Mouse (Mus musculus) stomach, embryonic 15.5 days (tissue): ENCODE data around the gene Pidd1. TPM values are rescaled to one million over a fixed set of nuclear protein-coding genes. Genes with fewer than 3 reads are reported as not detected.

ENCODE experiments used
- ATAC-seq: fragments of 200-750 bp; cut with Nextera tagmentation; 2 replicates; pipeline ENCODE4 v1.8.0; 2017; ENCODE audit warnings: low read depth, moderate number of reproducible peaks, moderate TSS enrichment; ENCODE audit not compliant: insufficient read depth, low FRiP score
- H3K27ac ChIP-seq: fragments of 300-500 bp; sonication (generic); 2 replicates; pipeline ENCODE4 v1.5.1; 2015; ENCODE audit warnings: mild to moderate bottlenecking, inconsistent platforms
- H3K27me3 ChIP-seq: fragments of 300-500 bp; sonication (generic); replicated peaks from 2 replicates; pipeline ENCODE4 v1.6.1; 2015; ENCODE audit warnings: inconsistent platforms
- H3K36me3 ChIP-seq: fragments of 300-500 bp; sonication (generic); 2 replicates; pipeline ENCODE4 v1.6.1; 2015; ENCODE audit warnings: inconsistent platforms
- H3K4me1 ChIP-seq: fragments of 300-500 bp; sonication (generic); 2 replicates; pipeline ENCODE4 v1.6.1; 2015; ENCODE audit warnings: inconsistent platforms
- H3K4me2 ChIP-seq: fragments of 300-500 bp; sonication (generic); 2 replicates; pipeline ENCODE4 v1.6.1; 2015; ENCODE audit warnings: mild to moderate bottlenecking, inconsistent platforms
- H3K4me3 ChIP-seq: fragments of 300-500 bp; sonication (generic); replicated peaks from 2 replicates; pipeline ENCODE4 v1.5.1; 2015; ENCODE audit warnings: inconsistent platforms
- H3K9ac ChIP-seq: fragments of 300-500 bp; sonication (generic); 2 replicates; pipeline ENCODE4 v1.6.1; 2015; ENCODE audit warnings: inconsistent platforms
- H3K9me3 ChIP-seq: fragments of 300-500 bp; sonication (generic); 2 replicates; pipeline ENCODE4 v1.6.1; 2016; ENCODE audit warnings: inconsistent platforms
- WGBS: fragments of 180-500 bp; shearing (Covaris S2); methylation state at CpG from one replicate; pipeline ENCODE4 v1.1.7; 2015; 5-methylcytosine and 5-hydroxymethylcytosine counted together
- polyA plus RNA-seq: library from polyadenylated mRNA; unstranded; fragments of >200 nt; fragmentation: Nextera tagmentation; extraction: Ambion mirVana; gene quantifications from 2 replicates; pipeline ENCODE4 v1.2.1, GENCODE M21; 2015

Pidd1 gene
- polyA plus RNA-seq, 1 experiment from 2014 or later, result 8.5 TPM

GRCm38 (mm10) chr7:141439140-141439679 lies 4.6 kb downstream of the Pidd1 start:
- H3K9ac ChIP-seq, result no peak overlapping the region
- no peak overlapping the region for H3K4me2 ChIP-seq
- 93% methylated on average over 10 of the region's 10 CpGs for WGBS
- H3K27me3 ChIP-seq, result no peaks in the 10 kb centered on the region
- no peak overlapping the region for H3K4me3 ChIP-seq
- H3K4me1 ChIP-seq, result peaks cover 59% of the 10 kb centered on the region
- H3K27ac ChIP-seq, result no peak overlapping the region
- H3K9me3 ChIP-seq, result no peaks in the 10 kb centered on the region
- peaks cover 18% of the 10 kb centered on the region for H3K36me3 ChIP-seq
- no peak for ATAC-seq

GRCm38 (mm10) chr7:141438201-141438968 lies 5.4 kb downstream of the Pidd1 start:
- H3K27ac ChIP-seq, result no peak overlapping the region
- H3K4me2 ChIP-seq, result no peak overlapping the region
- H3K4me1 ChIP-seq, result peaks cover 63% of the 10 kb centered on the region
- H3K36me3 ChIP-seq, result peaks cover 18% of the 10 kb centered on the region
- ATAC-seq, result no peak
- H3K9ac ChIP-seq, result no peak overlapping the region
- H3K27me3 ChIP-seq, result no peaks in the 10 kb centered on the region
- 90% methylated on average over 12 of the region's 12 CpGs for WGBS
- no peak overlapping the region for H3K4me3 ChIP-seq
- H3K9me3 ChIP-seq, result no peaks in the 10 kb centered on the region

GRCm38 (mm10) chr7:141437178-141438120 lies 6.4 kb downstream of the Pidd1 start, which contains the start of gene Slc25a22:
TSS of gene Slc25a22 (minus strand) at chr7:141437892.
- Histone ChIP-seq H3K27me3 (no peaks in the 10 kb centered on the region), H3K4me3 (peak within 1 kb of the TSS; percentile 64), H3K9me3 (no peaks in the 10 kb centered on the region), H3K4me2 (peak within 1 kb of the TSS; percentile 86), H3K27ac (peak within 1 kb of the TSS; percentile 3; the same call in 1 of the 2 replicates), H3K4me1 (peaks cover 58% of the 10 kb centered on the region), H3K36me3 (peaks cover 18% of the 10 kb centered on the region), H3K9ac (peak within 1 kb of the TSS; percentile 77)
- peak; percentile 76 for ATAC-seq
- 7% methylated on average over 53 of the region's 53 CpGs for WGBS

- Histone ChIP-seq H3K4me2 (peak overlapping the region; percentile 86), H3K9ac (no peak overlapping the region), H3K9me3 (no peaks in the 10 kb centered on the region), H3K27ac (no peak overlapping the region), H3K4me3 (peak overlapping the region; percentile 64), H3K27me3 (no peaks in the 10 kb centered on the region), H3K36me3 (peaks cover 19% of the 10 kb centered on the region), H3K4me1 (peaks cover 48% of the 10 kb centered on the region)
- 63% methylated on average over 2 of the region's 2 CpGs for WGBS
- ATAC-seq, result no peak
These were observed 7.3 kb downstream of the Pidd1 start for GRCm38 (mm10) chr7:141436523-141436892.

- H3K4me1 ChIP-seq, result peaks cover 47% of the 10 kb centered on the region
- peak overlapping the region; percentile 93 for H3K4me2 ChIP-seq
- H3K9me3 ChIP-seq, result no peaks in the 10 kb centered on the region
- no peak for ATAC-seq
- H3K4me3 ChIP-seq, result no peak overlapping the region
- H3K27ac ChIP-seq, result 0 out of 2 replicates have a peak overlapping the region, but pooled peaks have one; percentile 35
- no peaks in the 10 kb centered on the region for H3K27me3 ChIP-seq
- WGBS, result 80% methylated on average over 9 of the region's 9 CpGs
- peaks cover 20% of the 10 kb centered on the region for H3K36me3 ChIP-seq
- no peak overlapping the region for H3K9ac ChIP-seq
These were observed 7.8 kb downstream of the Pidd1 start for GRCm38 (mm10) chr7:141435856-141436522.

GRCm38 (mm10) chr7:141435129-141435855 lies 8.5 kb downstream of the Pidd1 start:
- 5% methylated on average over 17 of the region's 17 CpGs for WGBS
- Histone ChIP-seq H3K4me3 (peak overlapping the region; percentile 51), H3K36me3 (peaks cover 22% of the 10 kb centered on the region), H3K4me1 (peaks cover 43% of the 10 kb centered on the region), H3K27me3 (no peaks in the 10 kb centered on the region), H3K9me3 (no peaks in the 10 kb centered on the region), H3K9ac (0 out of 2 replicates have a peak overlapping the region, but pooled peaks have one; percentile 50), H3K27ac (peak overlapping the region; percentile 42), H3K4me2 (peak overlapping the region; percentile 93)
- ATAC-seq, result peak; percentile 32; the same call in 1 of the 2 replicates

GRCm38 (mm10) chr7:141434464-141434863 lies 9.4 kb downstream of the Pidd1 start:
- Histone ChIP-seq H3K27me3 (no peaks in the 10 kb centered on the region), H3K4me3 (peak overlapping the region; percentile 51), H3K27ac (peak overlapping the region; percentile 42), H3K4me1 (peaks cover 51% of the 10 kb centered on the region), H3K9me3 (no peaks in the 10 kb centered on the region), H3K9ac (peak overlapping the region; percentile 50), H3K4me2 (peak overlapping the region; percentile 93), H3K36me3 (peaks cover 16% of the 10 kb centered on the region)
- WGBS, result 16% methylated on average over 8 of the region's 8 CpGs
- no peak for ATAC-seq

- H3K4me3 ChIP-seq, result peak overlapping the region; percentile 51
- H3K27me3 ChIP-seq, result no peaks in the 10 kb centered on the region
- H3K4me2 ChIP-seq, result peak overlapping the region; percentile 93
- H3K27ac ChIP-seq, result no peak overlapping the region
- 72% methylated on average over 15 of the region's 15 CpGs for WGBS
- peak overlapping the region; percentile 50; the same call in 1 of the 2 replicates for H3K9ac ChIP-seq
- no peaks in the 10 kb centered on the region for H3K9me3 ChIP-seq
- ATAC-seq, result no peak
- peaks cover 10% of the 10 kb centered on the region for H3K36me3 ChIP-seq
- H3K4me1 ChIP-seq, result peaks cover 58% of the 10 kb centered on the region
These were observed 10.1 kb downstream of the Pidd1 start for GRCm38 (mm10) chr7:141433517-141434400.

- H3K9me3 ChIP-seq, result no peaks in the 10 kb centered on the region
- no peak overlapping the region for H3K27ac ChIP-seq
- H3K4me1 ChIP-seq, result peaks cover 58% of the 10 kb centered on the region
- no peak overlapping the region for H3K4me2 ChIP-seq
- WGBS, result 85% methylated on average over 6 of the region's 6 CpGs
- peaks cover 9% of the 10 kb centered on the region for H3K36me3 ChIP-seq
- H3K9ac ChIP-seq, result no peak overlapping the region
- no peak for ATAC-seq
- no peaks in the 10 kb centered on the region for H3K27me3 ChIP-seq
- H3K4me3 ChIP-seq, result no peak overlapping the region
These were observed 10.9 kb downstream of the Pidd1 start for GRCm38 (mm10) chr7:141432741-141433516.
